Mouse (Mus musculus): Measurements from ENCODE around the gene Klc1.

- TF ChIP-seq POLR2A (IDR thresholded peaks at IDR 0.05; ENCODE audit: low read depth, low read length), result no peak
- no peak for TF ChIP-seq CTCF (IDR thresholded peaks at IDR 0.05; ENCODE audit: borderline replicate concordance, insufficient read depth, low read length)
These were observed 12.0 kb downstream of the Klc1 start for GRCm38 (mm10) chr12:111770651-111771050.

Measured in embryonic fibroblast, embryonic 13.5 days (primary cell).